Mouse (Mus musculus): ENCODE measurements at regions not wholly inside any gene's neighbourhood (a gene's known extent, or its start where the extent isn't known, plus 50 kb on each side); places are given as distances from the start of the nearest gene placed in this dataset.

DNA sequence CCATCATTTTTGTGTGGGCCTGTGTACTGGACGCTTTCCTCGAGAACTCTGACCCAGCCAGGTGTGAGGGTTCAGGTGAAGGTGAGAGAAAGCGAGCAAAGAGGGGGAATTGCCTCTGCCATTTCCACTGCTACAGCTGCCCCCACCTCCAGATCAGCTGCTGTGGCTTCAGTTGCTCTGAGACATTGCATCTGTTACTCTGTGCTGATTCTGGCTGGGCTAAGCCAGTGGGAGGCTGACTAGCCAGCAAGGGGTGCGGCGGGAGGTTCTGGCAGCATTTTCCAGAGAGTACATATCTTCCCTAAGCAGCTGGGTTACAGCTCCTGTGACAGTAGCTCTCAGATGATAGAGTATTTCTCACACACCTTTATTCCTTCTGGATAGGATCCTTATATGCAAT is 712.7 kb upstream of the Cdh18 start:
- WGBS = 73% methylated on average over 5 of the region's 5 CpGs
- Histone ChIP-seq H3K36me3 (ENCODE audit: control insufficient read depth, insufficient read depth, low read length) (no peaks in the 10 kb centered on the region), H3K27ac (replicated peaks; ENCODE audit: insufficient read depth, low read depth, low read length) (no peak overlapping the region), H3K27me3 (ENCODE audit: control insufficient read depth, insufficient read depth, low read length) (no peaks in the 10 kb centered on the region), H3K4me3 (ENCODE audit: insufficient read depth, low read depth, low read length) (no peak overlapping the region), H3K79me2 (ENCODE audit: control insufficient read depth, insufficient read depth, low read length) (no peaks in the 10 kb centered on the region), H3K4me1 (ENCODE audit: control insufficient read depth, insufficient read depth, low read length) (no peaks in the 10 kb centered on the region), H3K9ac (ENCODE audit: low read depth, low read length) (no peak overlapping the region)
- TF ChIP-seq CTCF (IDR thresholded peaks at IDR 0.05; ENCODE audit: low read depth, low read length) = no peak
- no peak for TF ChIP-seq POLR2A (IDR thresholded peaks at IDR 0.05; ENCODE audit: extremely low read depth, insufficient read depth, low read length)
- DNase-seq (ENCODE audit: extremely low read depth, low read depth, low spot score) = no peak

DNA sequence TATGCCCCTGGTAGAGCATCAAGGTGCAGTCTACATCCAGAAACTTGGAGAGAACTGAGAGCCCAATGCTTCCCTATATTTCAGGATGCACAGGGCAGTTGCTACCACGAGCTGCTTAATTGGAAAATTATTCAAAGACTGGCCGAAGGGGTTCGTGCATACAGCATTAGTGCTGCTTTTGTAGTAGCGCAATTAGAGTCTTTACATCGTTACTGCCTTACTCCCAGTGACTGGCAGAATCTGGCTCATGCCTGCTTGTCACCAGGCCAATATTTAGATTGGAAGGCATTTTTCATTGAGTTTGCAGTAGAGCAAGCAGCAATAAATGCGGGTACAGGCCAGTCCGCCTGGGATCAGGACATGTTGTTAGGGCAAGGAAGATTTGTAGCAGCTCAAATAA is 690.3 kb upstream of the Cdh18 start:
- no peaks in the 10 kb centered on the region for H3K36me3 ChIP-seq (ENCODE audit: control insufficient read depth, insufficient read depth, low read length)
- no peaks in the 10 kb centered on the region for H3K4me1 ChIP-seq (ENCODE audit: control insufficient read depth, insufficient read depth, low read length)
- 82% methylated on average over 7 of the region's 7 CpGs for WGBS
- no peaks in the 10 kb centered on the region for H3K79me2 ChIP-seq (ENCODE audit: control insufficient read depth, insufficient read depth, low read length)
- no peak overlapping the region for H3K9ac ChIP-seq (ENCODE audit: low read depth, low read length)
- H3K4me3 ChIP-seq (ENCODE audit: insufficient read depth, low read depth, low read length) = no peak overlapping the region
- no peak for TF ChIP-seq POLR2A (IDR thresholded peaks at IDR 0.05; ENCODE audit: extremely low read depth, insufficient read depth, low read length)
- no peak for TF ChIP-seq CTCF (IDR thresholded peaks at IDR 0.05; ENCODE audit: low read depth, low read length)
- no peak for DNase-seq (ENCODE audit: extremely low read depth, low read depth, low spot score)
- H3K27me3 ChIP-seq (ENCODE audit: control insufficient read depth, insufficient read depth, low read length) = no peaks in the 10 kb centered on the region
- H3K27ac ChIP-seq (replicated peaks; ENCODE audit: insufficient read depth, low read depth, low read length) = no peak overlapping the region

DNA sequence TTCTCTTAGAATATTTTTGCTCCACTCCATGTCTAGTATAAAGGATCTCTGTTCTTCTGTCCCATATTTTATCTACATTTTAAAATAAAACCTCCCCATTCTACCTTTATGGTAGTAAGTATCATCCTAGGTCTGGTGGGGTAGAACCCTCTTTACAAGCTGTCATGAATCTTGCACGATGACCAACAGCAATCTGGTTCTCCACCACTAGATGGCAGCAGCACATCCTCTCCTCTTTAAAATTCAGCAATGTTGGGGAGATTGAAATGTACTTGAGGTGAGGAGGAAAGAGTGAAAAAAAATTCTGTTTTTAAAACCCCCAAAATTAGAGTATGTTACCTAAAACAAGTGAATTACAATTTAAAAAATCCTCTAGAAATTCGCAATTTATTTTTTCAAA is 663.6 kb upstream of the Cdh18 start:
- WGBS = 12% methylated on average over 2 of the region's 2 CpGs
- no peaks in the 10 kb centered on the region for H3K27me3 ChIP-seq (ENCODE audit: control insufficient read depth, insufficient read depth, low read length)
- DNase-seq (ENCODE audit: extremely low read depth, low read depth, low spot score) = peak; percentile 35
- TF ChIP-seq POLR2A (IDR thresholded peaks at IDR 0.05; ENCODE audit: extremely low read depth, insufficient read depth, low read length) = no peak
- peak; percentile 42 for TF ChIP-seq CTCF (IDR thresholded peaks at IDR 0.05; ENCODE audit: low read depth, low read length)
- H3K27ac ChIP-seq (replicated peaks; ENCODE audit: insufficient read depth, low read depth, low read length) = no peak overlapping the region
- no peak overlapping the region for H3K9ac ChIP-seq (ENCODE audit: low read depth, low read length)
- no peaks in the 10 kb centered on the region for H3K36me3 ChIP-seq (ENCODE audit: control insufficient read depth, insufficient read depth, low read length)
- H3K4me3 ChIP-seq (ENCODE audit: insufficient read depth, low read depth, low read length) = no peak overlapping the region
- H3K79me2 ChIP-seq (ENCODE audit: control insufficient read depth, insufficient read depth, low read length) = no peaks in the 10 kb centered on the region
- H3K4me1 ChIP-seq (ENCODE audit: control insufficient read depth, insufficient read depth, low read length) = no peaks in the 10 kb centered on the region

Data from liver, adult 2 months (tissue).